Mouse (Mus musculus) neural tube, embryonic 15.5 days (tissue): Measurements from ENCODE around the gene Fam167b. TPM values are rescaled to one million over a fixed set of nuclear protein-coding genes. Genes with fewer than 3 reads are reported as not detected.
"Not testable (repeated sequence)": the region's sequence is repeated elsewhere in the genome, so short reads cannot be mapped to it uniquely, and the experiment has no call there.

Experiments used
- ATAC-seq: fragments of 200-750 bp; cut with Nextera tagmentation; 2 replicates; pipeline ENCODE4 v1.8.0; 2017; ENCODE audit warnings: mild to moderate bottlenecking, moderate TSS enrichment, moderate library complexity; ENCODE audit not compliant: low FRiP score
- H3K27ac ChIP-seq: fragments of 300-500 bp; sonication (generic); replicated peaks from 2 replicates; pipeline ENCODE4 v1.5.1; 2015; ENCODE audit warnings: mild to moderate bottlenecking, inconsistent platforms
- H3K27me3 ChIP-seq: fragments of 300-500 bp; sonication (generic); replicated peaks from 2 replicates; pipeline ENCODE4 v1.6.1; 2015; ENCODE audit warnings: inconsistent platforms
- H3K36me3 ChIP-seq: fragments of 300-500 bp; sonication (generic); 2 replicates; pipeline ENCODE4 v1.6.1; 2015; ENCODE audit warnings: inconsistent platforms
- H3K4me1 ChIP-seq: fragments of 300-500 bp; sonication (generic); 2 replicates; pipeline ENCODE4 v1.6.1; 2015; ENCODE audit warnings: inconsistent platforms
- H3K4me2 ChIP-seq: fragments of 300-500 bp; sonication (generic); 2 replicates; pipeline ENCODE4 v1.6.1; 2015; ENCODE audit warnings: inconsistent platforms, mild to moderate bottlenecking, moderate library complexity
- H3K4me3 ChIP-seq: fragments of 300-500 bp; sonication (generic); replicated peaks from 2 replicates; pipeline ENCODE4 v1.5.1; 2015; ENCODE audit warnings: mild to moderate bottlenecking, inconsistent platforms
- H3K9ac ChIP-seq: fragments of 300-500 bp; sonication (generic); replicated peaks from 2 replicates; pipeline ENCODE4 v1.6.1; 2015; ENCODE audit warnings: mild to moderate bottlenecking, inconsistent platforms
- H3K9me3 ChIP-seq: fragments of 300-500 bp; sonication (generic); replicated peaks from 2 replicates; pipeline ENCODE4 v1.6.1; 2016; ENCODE audit warnings: inconsistent platforms
- WGBS: fragments of 180-500 bp; shearing (Covaris S2); methylation state at CpG from one replicate; pipeline ENCODE4 v1.1.7; 2015; ENCODE audit warnings: mixed read lengths; 5-methylcytosine and 5-hydroxymethylcytosine counted together
- polyA plus RNA-seq: library from polyadenylated mRNA; unstranded; fragments of >200 nt; fragmentation: Nextera tagmentation; extraction: Ambion mirVana; gene quantifications from 2 replicates; pipeline ENCODE4 v1.2.1, GENCODE M21; 2015

The Fam167b gene
- polyA plus RNA-seq, 1 experiment from 2014 or later: not detected

- Histone ChIP-seq H3K9me3 (no peaks in the 10 kb centered on the region), H3K9ac (no peak overlapping the region), H3K27ac (peak overlapping the region; percentile 84), H3K36me3 (no peaks in the 10 kb centered on the region), H3K27me3 (no peaks in the 10 kb centered on the region), H3K4me3 (no peak overlapping the region), H3K4me2 (peak overlapping the region; percentile 94), H3K4me1 (peaks cover 20% of the 10 kb centered on the region)
- ATAC-seq: no peak
- 84% methylated on average over 9 of the region's 9 CpGs for WGBS
Measured at GRCm38 (mm10) chr4:129557256-129557808, 21.0 kb downstream of the Fam167b start.

GRCm38 (mm10) chr4:129556532-129557223, 21.7 kb downstream of the Fam167b start:
- 8% methylated on average over 32 of the region's 33 CpGs for WGBS
- peaks cover 20% of the 10 kb centered on the region for H3K4me1 ChIP-seq
- peak overlapping the region; percentile 84 for H3K27ac ChIP-seq
- peak overlapping the region; percentile 55 for H3K9ac ChIP-seq
- no peaks in the 10 kb centered on the region for H3K9me3 ChIP-seq
- H3K36me3 ChIP-seq: no peaks in the 10 kb centered on the region
- H3K4me2 ChIP-seq: peak overlapping the region; percentile 94
- ATAC-seq: peak; percentile 85
- no peaks in the 10 kb centered on the region for H3K27me3 ChIP-seq
- peak overlapping the region; percentile 50 for H3K4me3 ChIP-seq

- Histone ChIP-seq H3K36me3 (no peaks in the 10 kb centered on the region), H3K27me3 (no peaks in the 10 kb centered on the region), H3K4me1 (peaks cover 20% of the 10 kb centered on the region), H3K9me3 (no peaks in the 10 kb centered on the region), H3K9ac (peak overlapping the region; percentile 55), H3K4me2 (peak overlapping the region; percentile 94), H3K4me3 (peak overlapping the region; percentile 50), H3K27ac (peak overlapping the region; percentile 84)
- WGBS: under 1% methylated on average over 24 of the region's 24 CpGs
- ATAC-seq: peak; percentile 84
Measured at GRCm38 (mm10) chr4:129555862-129556531, 22.4 kb downstream of the Fam167b start.

GRCm38 (mm10) chr4:129555421-129555861, 22.9 kb downstream of the Fam167b start:
- Histone ChIP-seq H3K27ac (peak overlapping the region; percentile 84), H3K4me2 (peak overlapping the region; percentile 94), H3K9ac (peak overlapping the region; percentile 55), H3K27me3 (no peaks in the 10 kb centered on the region), H3K4me1 (peaks cover 20% of the 10 kb centered on the region), H3K36me3 (no peaks in the 10 kb centered on the region), H3K4me3 (peak overlapping the region; percentile 50), H3K9me3 (no peaks in the 10 kb centered on the region)
- peak; percentile 18 for ATAC-seq
- 3% methylated on average over 16 of the region's 16 CpGs for WGBS

- H3K27ac ChIP-seq, H3K9ac ChIP-seq, ATAC-seq, H3K9me3 ChIP-seq, H3K36me3 ChIP-seq, H3K27me3 ChIP-seq: not testable (repeated sequence)
- WGBS: 57% methylated on average over 6 of the region's 6 CpGs
- peaks cover 20% of the 10 kb centered on the region for H3K4me1 ChIP-seq
- peak overlapping the region; percentile 50; the same call in 1 of the 2 replicates for H3K4me3 ChIP-seq
- peak overlapping the region; percentile 94 for H3K4me2 ChIP-seq
Measured at GRCm38 (mm10) chr4:129554512-129554911, 23.8 kb downstream of the Fam167b start.

- Histone ChIP-seq H3K4me3 (no peak overlapping the region), H3K27ac (no peak overlapping the region), H3K4me2 (no peak overlapping the region), H3K9me3 (no peaks in the 10 kb centered on the region), H3K4me1 (peaks cover 8% of the 10 kb centered on the region), H3K9ac (no peak overlapping the region), H3K36me3 (peaks cover 4% of the 10 kb centered on the region; the same call in 1 of the 2 replicates), H3K27me3 (no peaks in the 10 kb centered on the region)
- no peak for ATAC-seq
- 77% methylated on average over 1 of the region's 1 CpGs for WGBS
Measured at GRCm38 (mm10) chr4:129550295-129550694, 28.1 kb downstream of the Fam167b start.

GRCm38 (mm10) chr4:129549306-129549705, 29.0 kb downstream of the Fam167b start:
- H3K9ac ChIP-seq: no peak overlapping the region
- no peak overlapping the region for H3K4me3 ChIP-seq
- H3K4me1 ChIP-seq: no peaks in the 10 kb centered on the region
- H3K4me2 ChIP-seq: no peak overlapping the region
- no peak for ATAC-seq
- no peaks in the 10 kb centered on the region for H3K27me3 ChIP-seq
- no peak overlapping the region for H3K27ac ChIP-seq
- peaks cover 4% of the 10 kb centered on the region; the same call in 1 of the 2 replicates for H3K36me3 ChIP-seq
- H3K9me3 ChIP-seq: no peaks in the 10 kb centered on the region
- 94% methylated on average over 2 of the region's 2 CpGs for WGBS

- not testable (repeated sequence) for H3K36me3 ChIP-seq, H3K27me3 ChIP-seq, H3K4me2 ChIP-seq, H3K4me3 ChIP-seq, H3K9ac ChIP-seq, H3K4me1 ChIP-seq, ATAC-seq, H3K9me3 ChIP-seq, H3K27ac ChIP-seq
- WGBS: 88% methylated on average over 4 of the region's 4 CpGs
Measured at GRCm38 (mm10) chr4:129547631-129548030, 30.7 kb downstream of the Fam167b start.

GRCm38 (mm10) chr4:129544106-129544505, 34.2 kb downstream of the Fam167b start:
- H3K36me3 ChIP-seq: peaks cover 4% of the 10 kb centered on the region; the same call in 1 of the 2 replicates
- H3K4me2 ChIP-seq: no peak overlapping the region
- no peak overlapping the region for H3K4me3 ChIP-seq
- no peaks in the 10 kb centered on the region for H3K9me3 ChIP-seq
- WGBS: 76% methylated on average over 4 of the region's 4 CpGs
- H3K27ac ChIP-seq: no peak overlapping the region
- ATAC-seq: no peak
- H3K4me1 ChIP-seq: peaks cover 19% of the 10 kb centered on the region
- H3K9ac ChIP-seq: no peak overlapping the region
- H3K27me3 ChIP-seq: no peaks in the 10 kb centered on the region

GRCm38 (mm10) chr4:129542592-129543141, 35.7 kb downstream of the Fam167b start, which contains the start of gene Hdac1:
TSS of gene Hdac1 (minus strand) at chr4:129542713.
- Histone ChIP-seq H3K4me1 (peaks cover 19% of the 10 kb centered on the region), H3K4me2 (peak within 1 kb of the TSS; percentile 83), H3K27me3 (no peaks in the 10 kb centered on the region), H3K27ac (peak within 1 kb of the TSS; percentile 78), H3K9me3 (no peaks in the 10 kb centered on the region), H3K36me3 (no peaks in the 10 kb centered on the region; the same call in 1 of the 2 replicates), H3K9ac (peak within 1 kb of the TSS; percentile 73), H3K4me3 (peak within 1 kb of the TSS; percentile 79)
- under 1% methylated on average over 46 of the region's 46 CpGs for WGBS
- ATAC-seq: peak; percentile 99

GRCm38 (mm10) chr4:129541868-129542591, 36.3 kb downstream of the Fam167b start:
- ATAC-seq: peak; percentile 25
- under 1% methylated on average over 29 of the region's 30 CpGs for WGBS
- H3K9me3 ChIP-seq: no peaks in the 10 kb centered on the region
- no peaks in the 10 kb centered on the region; the same call in 1 of the 2 replicates for H3K36me3 ChIP-seq
- H3K27me3 ChIP-seq: no peaks in the 10 kb centered on the region
- peaks cover 19% of the 10 kb centered on the region for H3K4me1 ChIP-seq
- H3K4me3 ChIP-seq: peak overlapping the region; percentile 79
- H3K4me2 ChIP-seq: peak overlapping the region; percentile 83
- H3K9ac ChIP-seq: peak overlapping the region; percentile 73
- H3K27ac ChIP-seq: peak overlapping the region; percentile 77
